Mouse (Mus musculus): ENCODE data around the gene Ifrd2. TPM values are rescaled to one million over a fixed set of nuclear protein-coding genes. Genes with fewer than 3 reads are reported as not detected.

The Ifrd2 gene
- polyA plus RNA-seq, 1 experiment from 2014 or later, result 17.8 TPM

- Histone ChIP-seq H3K9me3 (ENCODE audit: control insufficient read depth, low read length) (no peaks in the 10 kb centered on the region), H3K4me1 (ENCODE audit: control insufficient read depth, insufficient read depth, low read length) (peaks cover 19% of the 10 kb centered on the region), H3K4me2 (ENCODE audit: low read depth, low read length) (no peak overlapping the region), H3K36me3 (ENCODE audit: control insufficient read depth, insufficient read depth, low read length) (peaks cover 7% of the 10 kb centered on the region), H3K27me3 (ENCODE audit: control insufficient read depth, insufficient read depth, low read length) (peaks cover 24% of the 10 kb centered on the region), H3K4me3 (ENCODE audit: low read depth, low read length) (no peak overlapping the region), H3K9ac (replicated peaks; ENCODE audit: low read depth, low read length) (no peak overlapping the region), H3K27ac (ENCODE audit: low read depth, low read length) (no peak overlapping the region)
- 85% methylated on average over 20 of the region's 20 CpGs for WGBS
- no peak for ATAC-seq (ENCODE audit: low read depth)
These were observed 38.0 kb upstream of the Ifrd2 start for GRCm38 (mm10) chr9:107549297-107550074.

- no peaks in the 10 kb centered on the region for H3K9me3 ChIP-seq (ENCODE audit: control insufficient read depth, low read length)
- 26% methylated on average over 23 of the region's 23 CpGs for WGBS
- peak overlapping the region; percentile 29; the same call in 1 of the 2 replicates for H3K4me3 ChIP-seq (ENCODE audit: low read depth, low read length)
- H3K9ac ChIP-seq (replicated peaks; ENCODE audit: low read depth, low read length), result no peak overlapping the region
- no peaks in the 10 kb centered on the region for H3K36me3 ChIP-seq (ENCODE audit: control insufficient read depth, insufficient read depth, low read length)
- peaks cover 24% of the 10 kb centered on the region for H3K4me1 ChIP-seq (ENCODE audit: control insufficient read depth, insufficient read depth, low read length)
- ATAC-seq (ENCODE audit: low read depth), result no peak
- no peak overlapping the region for H3K27ac ChIP-seq (ENCODE audit: low read depth, low read length)
- peak overlapping the region; percentile 50; the same call in 1 of the 2 replicates for H3K4me2 ChIP-seq (ENCODE audit: low read depth, low read length)
- peaks cover 24% of the 10 kb centered on the region for H3K27me3 ChIP-seq (ENCODE audit: control insufficient read depth, insufficient read depth, low read length)
These were observed 36.8 kb upstream of the Ifrd2 start for GRCm38 (mm10) chr9:107550491-107551116.

GRCm38 (mm10) chr9:107551117-107551889 is 36.1 kb upstream of the Ifrd2 start, which contains the start of gene Rassf1:
Gene Rassf1, plus strand, starts transcription at chr9:107551555.
- WGBS, result under 1% methylated on average over 63 of the region's 63 CpGs
- H3K9me3 ChIP-seq (ENCODE audit: control insufficient read depth, low read length), result no peaks in the 10 kb centered on the region
- peaks cover 24% of the 10 kb centered on the region for H3K27me3 ChIP-seq (ENCODE audit: control insufficient read depth, insufficient read depth, low read length)
- H3K27ac ChIP-seq (ENCODE audit: low read depth, low read length), result no peak within 1 kb of the TSS
- no peaks in the 10 kb centered on the region for H3K36me3 ChIP-seq (ENCODE audit: control insufficient read depth, insufficient read depth, low read length)
- peak within 1 kb of the TSS; percentile 51 for H3K9ac ChIP-seq (replicated peaks; ENCODE audit: low read depth, low read length)
- H3K4me3 ChIP-seq (ENCODE audit: low read depth, low read length), result peak within 1 kb of the TSS; percentile 29
- peak within 1 kb of the TSS; percentile 50 for H3K4me2 ChIP-seq (ENCODE audit: low read depth, low read length)
- peaks cover 28% of the 10 kb centered on the region for H3K4me1 ChIP-seq (ENCODE audit: control insufficient read depth, insufficient read depth, low read length)
- ATAC-seq (ENCODE audit: low read depth), result no peak

- ATAC-seq (ENCODE audit: low read depth), result no peak
- WGBS, result 7% methylated on average over 8 of the region's 8 CpGs
- Histone ChIP-seq H3K9me3 (ENCODE audit: control insufficient read depth, low read length) (no peaks in the 10 kb centered on the region), H3K9ac (replicated peaks; ENCODE audit: low read depth, low read length) (peak overlapping the region; percentile 51), H3K27me3 (ENCODE audit: control insufficient read depth, insufficient read depth, low read length) (peaks cover 24% of the 10 kb centered on the region), H3K27ac (ENCODE audit: low read depth, low read length) (no peak overlapping the region), H3K36me3 (ENCODE audit: control insufficient read depth, insufficient read depth, low read length) (no peaks in the 10 kb centered on the region), H3K4me1 (ENCODE audit: control insufficient read depth, insufficient read depth, low read length) (peaks cover 21% of the 10 kb centered on the region), H3K4me3 (ENCODE audit: low read depth, low read length) (peak overlapping the region; percentile 29), H3K4me2 (ENCODE audit: low read depth, low read length) (peak overlapping the region; percentile 50)
These were observed 35.5 kb upstream of the Ifrd2 start for GRCm38 (mm10) chr9:107551890-107552355.

- Histone ChIP-seq H3K27ac (ENCODE audit: low read depth, low read length) (no peak overlapping the region), H3K4me3 (ENCODE audit: low read depth, low read length) (no peak overlapping the region), H3K36me3 (ENCODE audit: control insufficient read depth, insufficient read depth, low read length) (peaks cover 5% of the 10 kb centered on the region; the same call in 1 of the 2 replicates), H3K4me2 (ENCODE audit: low read depth, low read length) (peak overlapping the region; percentile 96), H3K4me1 (ENCODE audit: control insufficient read depth, insufficient read depth, low read length) (peaks cover 17% of the 10 kb centered on the region), H3K9ac (replicated peaks; ENCODE audit: low read depth, low read length) (no peak overlapping the region), H3K9me3 (ENCODE audit: control insufficient read depth, low read length) (no peaks in the 10 kb centered on the region), H3K27me3 (ENCODE audit: control insufficient read depth, insufficient read depth, low read length) (peaks cover 24% of the 10 kb centered on the region)
- 82% methylated on average over 5 of the region's 5 CpGs for WGBS
- ATAC-seq (ENCODE audit: low read depth), result no peak
These were observed 34.6 kb upstream of the Ifrd2 start for GRCm38 (mm10) chr9:107552690-107553393.

- peak; percentile 78 for ATAC-seq (ENCODE audit: low read depth)
- H3K4me1 ChIP-seq (ENCODE audit: control insufficient read depth, insufficient read depth, low read length), result peaks cover 17% of the 10 kb centered on the region
- WGBS, result 3% methylated on average over 37 of the region's 37 CpGs
These were observed 33.7 kb upstream of the Ifrd2 start for GRCm38 (mm10) chr9:107553541-107554318.

GRCm38 (mm10) chr9:107554319-107554825 is 33.1 kb upstream of the Ifrd2 start:
- H3K27me3 ChIP-seq (ENCODE audit: control insufficient read depth, insufficient read depth, low read length), result peaks cover 24% of the 10 kb centered on the region
- no peaks in the 10 kb centered on the region for H3K9me3 ChIP-seq (ENCODE audit: control insufficient read depth, low read length)
- peaks cover 18% of the 10 kb centered on the region for H3K36me3 ChIP-seq (ENCODE audit: control insufficient read depth, insufficient read depth, low read length)
- H3K4me2 ChIP-seq (ENCODE audit: low read depth, low read length), result peak overlapping the region; percentile 96
- H3K27ac ChIP-seq (ENCODE audit: low read depth, low read length), result peak overlapping the region; percentile 81
- H3K4me1 ChIP-seq (ENCODE audit: control insufficient read depth, insufficient read depth, low read length), result peaks cover 17% of the 10 kb centered on the region
- ATAC-seq (ENCODE audit: low read depth), result peak; percentile 93
- peak overlapping the region; percentile 72 for H3K4me3 ChIP-seq (ENCODE audit: low read depth, low read length)
- WGBS, result under 1% methylated on average over 43 of the region's 53 CpGs
- peak overlapping the region; percentile 78 for H3K9ac ChIP-seq (replicated peaks; ENCODE audit: low read depth, low read length)

More at GRCm38 (mm10) chr9:107553541-107554318, 33.7 kb upstream of the Ifrd2 start:
- no peaks in the 10 kb centered on the region for H3K9me3 ChIP-seq (ENCODE audit: control insufficient read depth, low read length)
- peak overlapping the region; percentile 72 for H3K4me3 ChIP-seq (ENCODE audit: low read depth, low read length)
- H3K27ac ChIP-seq (ENCODE audit: low read depth, low read length), result peak overlapping the region; percentile 81
- peaks cover 24% of the 10 kb centered on the region for H3K27me3 ChIP-seq (ENCODE audit: control insufficient read depth, insufficient read depth, low read length)
- peak overlapping the region; percentile 96 for H3K4me2 ChIP-seq (ENCODE audit: low read depth, low read length)
- H3K36me3 ChIP-seq (ENCODE audit: control insufficient read depth, insufficient read depth, low read length), result peaks cover 12% of the 10 kb centered on the region
- peak overlapping the region; percentile 72 for H3K9ac ChIP-seq (replicated peaks; ENCODE audit: low read depth, low read length)

Data from neural tube, embryonic 14.5 days (tissue).